Mouse (Mus musculus): ENCODE results near the gene Col12a1. TPM values are rescaled to one million over a fixed set of nuclear protein-coding genes. Genes with fewer than 3 reads are reported as not detected.
A peak's percentile ranks its signal among the peaks of the same experiment; 100 is the strongest.

Col12a1 gene
- polyA plus RNA-seq, 1 experiment from 2014 or later = 13.2 TPM

DNA sequence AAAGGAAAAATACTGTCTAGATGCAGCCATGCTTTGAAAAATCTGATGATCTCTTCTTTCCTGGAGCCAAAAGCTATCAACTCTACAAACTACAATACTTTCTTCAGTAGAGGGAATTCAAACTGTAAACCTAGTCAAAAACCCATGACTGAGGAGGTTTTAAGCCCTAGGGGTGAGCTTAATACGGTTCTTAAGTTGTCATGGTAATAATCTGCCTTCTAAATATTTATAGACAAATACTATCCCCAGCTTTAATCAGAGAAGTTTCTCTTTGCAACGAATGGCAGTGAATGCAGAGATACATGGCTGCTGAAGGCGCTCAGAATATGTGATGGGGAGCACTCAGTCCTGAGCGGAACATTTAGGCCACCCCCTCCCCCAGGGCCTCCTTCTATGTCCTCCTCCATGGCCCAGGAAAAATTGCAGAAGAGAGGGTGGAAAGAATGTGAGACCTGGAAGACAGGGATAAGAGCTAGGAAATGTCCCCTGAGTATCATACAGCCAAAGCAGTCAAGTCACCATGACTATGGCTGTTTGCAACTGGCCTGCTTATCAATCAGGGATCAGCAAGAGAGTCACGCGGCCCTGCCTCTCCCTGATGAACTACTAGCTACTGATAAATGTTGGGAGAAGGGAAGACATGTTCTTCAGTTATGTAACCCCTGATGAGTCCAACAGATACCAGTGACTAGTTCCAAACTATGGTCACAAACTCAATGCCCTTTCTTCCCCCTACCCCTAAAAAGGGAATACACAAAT is 99.6 kb downstream of the Col12a1 start:
- Histone ChIP-seq H3K9ac (ENCODE audit: low read length) (no peak overlapping the region), H3K27me3 (ENCODE audit: control insufficient read depth, insufficient read depth, low read length) (no peaks in the 10 kb centered on the region), H3K4me3 (ENCODE audit: low read length) (no peak overlapping the region), H3K4me1 (ENCODE audit: control insufficient read depth, insufficient read depth, low read length) (peaks cover 21% of the 10 kb centered on the region), H3K27ac (ENCODE audit: low read length) (peak overlapping the region; percentile 62), H3K9me3 (replicated peaks; ENCODE audit: control insufficient read depth, low read length) (no peaks in the 10 kb centered on the region), H3K36me3 (ENCODE audit: control insufficient read depth, insufficient read depth) (0 out of 2 replicates have a peak, but pooled peaks cover 2% of the 10 kb centered on the region), H3K4me2 (ENCODE audit: low read depth, low read length) (no peak overlapping the region)
- WGBS = 49% methylated on average over 6 of the region's 6 CpGs
- no peak for ATAC-seq (replicated peaks; ENCODE audit: extremely low read depth, insufficient read depth, low FRiP score)

DNA sequence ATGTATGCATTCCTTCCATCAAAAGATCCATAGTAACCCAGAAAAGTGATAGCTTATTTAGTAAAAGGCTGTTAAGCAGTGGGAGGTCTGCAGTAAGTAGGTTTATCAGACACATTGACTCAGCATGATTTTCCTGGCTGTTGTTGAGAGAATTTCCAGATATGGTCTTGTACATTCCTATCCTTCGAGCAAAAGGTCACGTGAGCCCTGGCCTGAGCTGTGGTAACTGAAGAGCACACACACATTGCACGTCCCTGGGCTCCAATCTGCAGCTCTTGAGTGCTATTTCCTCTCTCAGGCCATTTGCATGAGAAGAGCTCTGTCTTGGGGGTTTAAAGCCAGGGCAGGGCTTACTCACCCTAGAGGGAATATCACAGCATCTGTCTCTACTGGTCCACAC is 101.3 kb downstream of the Col12a1 start:
- no peaks in the 10 kb centered on the region for H3K9me3 ChIP-seq (replicated peaks; ENCODE audit: control insufficient read depth, low read length)
- H3K36me3 ChIP-seq (ENCODE audit: control insufficient read depth, insufficient read depth) = peaks cover 4% of the 10 kb centered on the region; the same call in 1 of the 2 replicates
- H3K9ac ChIP-seq (ENCODE audit: low read length) = no peak overlapping the region
- peaks cover 21% of the 10 kb centered on the region for H3K4me1 ChIP-seq (ENCODE audit: control insufficient read depth, insufficient read depth, low read length)
- no peak overlapping the region for H3K4me3 ChIP-seq (ENCODE audit: low read length)
- WGBS = 5% methylated on average over 3 of the region's 3 CpGs
- H3K4me2 ChIP-seq (ENCODE audit: low read depth, low read length) = no peak overlapping the region
- peak; percentile 100 for ATAC-seq (replicated peaks; ENCODE audit: extremely low read depth, insufficient read depth, low FRiP score)
- peak overlapping the region; percentile 83 for H3K27ac ChIP-seq (ENCODE audit: low read length)
- H3K27me3 ChIP-seq (ENCODE audit: control insufficient read depth, insufficient read depth, low read length) = no peaks in the 10 kb centered on the region

DNA sequence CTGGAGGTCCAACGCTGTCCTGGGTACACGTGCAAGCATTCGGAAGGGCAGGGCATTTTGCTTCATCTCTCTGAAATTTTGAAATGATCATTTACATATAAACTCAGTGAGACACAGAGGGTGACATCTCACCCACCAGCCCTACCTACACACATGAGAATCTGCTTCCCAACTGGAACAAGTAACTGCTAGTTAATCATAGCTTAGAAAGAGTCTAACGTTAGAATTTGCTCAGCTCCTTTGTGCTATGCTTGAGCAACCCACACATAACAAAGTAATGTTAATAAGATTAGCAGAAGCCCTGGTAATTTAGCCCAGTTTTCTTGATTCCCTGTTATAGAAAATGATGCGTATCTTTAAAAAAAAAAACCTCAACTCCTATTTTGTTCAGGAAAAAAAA is 102.6 kb downstream of the Col12a1 start:
- Histone ChIP-seq H3K36me3 (ENCODE audit: control insufficient read depth, insufficient read depth) (peaks cover 4% of the 10 kb centered on the region; the same call in 1 of the 2 replicates), H3K27ac (ENCODE audit: low read length) (peak overlapping the region; percentile 80; the same call in 1 of the 2 replicates), H3K4me2 (ENCODE audit: low read depth, low read length) (no peak overlapping the region), H3K9ac (ENCODE audit: low read length) (no peak overlapping the region; the same call in 1 of the 2 replicates), H3K9me3 (replicated peaks; ENCODE audit: control insufficient read depth, low read length) (no peaks in the 10 kb centered on the region), H3K4me3 (ENCODE audit: low read length) (no peak overlapping the region), H3K27me3 (ENCODE audit: control insufficient read depth, insufficient read depth, low read length) (no peaks in the 10 kb centered on the region), H3K4me1 (ENCODE audit: control insufficient read depth, insufficient read depth, low read length) (peaks cover 21% of the 10 kb centered on the region)
- WGBS = 86% methylated on average over 5 of the region's 5 CpGs
- ATAC-seq (replicated peaks; ENCODE audit: extremely low read depth, insufficient read depth, low FRiP score) = no peak

DNA sequence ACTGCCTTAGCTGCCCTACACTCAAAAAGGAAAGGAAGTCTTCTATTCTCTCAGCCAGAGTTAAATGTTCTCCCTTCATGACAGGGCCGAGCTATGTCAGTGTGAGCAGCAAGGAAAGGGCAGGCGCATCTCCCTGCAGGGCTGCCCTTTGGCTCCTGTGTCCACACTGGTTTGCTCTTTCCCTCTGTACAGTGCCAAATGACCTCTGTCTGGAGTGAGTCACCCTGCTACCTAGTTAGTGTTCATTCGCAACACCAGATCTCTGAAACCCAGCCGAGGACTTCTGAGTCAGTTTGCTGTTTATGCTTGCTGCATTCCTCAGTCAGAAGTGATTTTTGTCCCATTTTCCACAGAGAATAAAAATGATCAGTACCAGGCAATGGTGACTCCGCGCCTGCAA is 108.3 kb downstream of the Col12a1 start:
- Histone ChIP-seq H3K27ac (ENCODE audit: low read length) (no peak overlapping the region), H3K36me3 (ENCODE audit: control insufficient read depth, insufficient read depth) (peaks cover 4% of the 10 kb centered on the region; the same call in 1 of the 2 replicates), H3K4me2 (ENCODE audit: low read depth, low read length) (no peak overlapping the region), H3K9me3 (replicated peaks; ENCODE audit: control insufficient read depth, low read length) (no peaks in the 10 kb centered on the region), H3K4me3 (ENCODE audit: low read length) (no peak overlapping the region), H3K4me1 (ENCODE audit: control insufficient read depth, insufficient read depth, low read length) (no peaks in the 10 kb centered on the region), H3K9ac (ENCODE audit: low read length) (no peak overlapping the region; the same call in 1 of the 2 replicates), H3K27me3 (ENCODE audit: control insufficient read depth, insufficient read depth, low read length) (no peaks in the 10 kb centered on the region)
- WGBS = 78% methylated on average over 6 of the region's 6 CpGs
- no peak for ATAC-seq (replicated peaks; ENCODE audit: extremely low read depth, insufficient read depth, low FRiP score)

DNA sequence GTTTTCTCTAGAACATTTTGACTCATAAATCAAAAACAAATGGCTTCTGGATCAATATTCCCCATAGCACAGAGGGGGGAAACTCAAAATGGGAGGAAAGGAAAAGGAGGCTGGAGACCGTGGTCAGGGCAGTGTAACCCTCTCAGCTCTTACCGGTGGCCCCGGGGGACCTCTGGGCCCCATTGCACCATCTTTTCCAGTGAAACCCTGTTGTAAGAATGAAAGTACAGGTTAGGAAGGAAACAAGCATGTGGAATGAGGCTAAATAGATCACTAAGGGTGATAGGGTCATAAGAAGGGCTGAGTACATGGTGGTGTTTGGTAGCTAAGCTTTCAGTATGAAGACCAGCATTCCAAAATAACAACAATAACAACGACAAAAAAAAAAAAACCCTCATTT is 109.0 kb downstream of the Col12a1 start:
- Histone ChIP-seq H3K27ac (ENCODE audit: low read length) (no peak overlapping the region), H3K4me2 (ENCODE audit: low read depth, low read length) (no peak overlapping the region), H3K4me1 (ENCODE audit: control insufficient read depth, insufficient read depth, low read length) (no peaks in the 10 kb centered on the region), H3K36me3 (ENCODE audit: control insufficient read depth, insufficient read depth) (peaks cover 4% of the 10 kb centered on the region; the same call in 1 of the 2 replicates), H3K27me3 (ENCODE audit: control insufficient read depth, insufficient read depth, low read length) (no peaks in the 10 kb centered on the region), H3K4me3 (ENCODE audit: low read length) (no peak overlapping the region), H3K9me3 (replicated peaks; ENCODE audit: control insufficient read depth, low read length) (no peaks in the 10 kb centered on the region), H3K9ac (ENCODE audit: low read length) (no peak overlapping the region)
- ATAC-seq (replicated peaks; ENCODE audit: extremely low read depth, insufficient read depth, low FRiP score) = no peak
- 79% methylated on average over 4 of the region's 4 CpGs for WGBS

DNA sequence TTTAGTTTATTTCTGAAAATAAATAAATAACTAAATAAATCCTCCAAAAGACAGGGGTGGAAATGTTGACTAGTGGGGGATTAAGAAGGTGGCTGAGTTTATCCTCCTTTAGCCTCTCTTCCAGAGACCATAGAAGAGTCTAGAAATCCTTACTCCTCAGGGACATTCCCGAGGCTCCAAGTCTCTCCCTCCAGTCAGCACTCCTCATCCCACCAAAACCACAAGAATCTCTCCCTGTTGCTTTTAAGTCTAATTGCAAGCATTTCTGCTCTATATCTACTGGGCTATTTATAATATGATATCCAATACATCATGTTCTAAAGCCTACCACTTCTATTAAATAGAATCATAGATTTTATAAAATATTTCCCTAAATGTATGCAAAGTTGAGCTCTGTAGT is 109.8 kb downstream of the Col12a1 start:
- no peaks in the 10 kb centered on the region for H3K27me3 ChIP-seq (ENCODE audit: control insufficient read depth, insufficient read depth, low read length)
- H3K4me2 ChIP-seq (ENCODE audit: low read depth, low read length) = no peak overlapping the region
- no peak overlapping the region for H3K9ac ChIP-seq (ENCODE audit: low read length)
- H3K4me1 ChIP-seq (ENCODE audit: control insufficient read depth, insufficient read depth, low read length) = no peaks in the 10 kb centered on the region
- ATAC-seq (replicated peaks; ENCODE audit: extremely low read depth, insufficient read depth, low FRiP score) = no peak
- H3K4me3 ChIP-seq (ENCODE audit: low read length) = no peak overlapping the region
- WGBS = 56% methylated on average over 1 of the region's 1 CpGs
- H3K9me3 ChIP-seq (replicated peaks; ENCODE audit: control insufficient read depth, low read length) = no peaks in the 10 kb centered on the region
- peaks cover 4% of the 10 kb centered on the region; the same call in 1 of the 2 replicates for H3K36me3 ChIP-seq (ENCODE audit: control insufficient read depth, insufficient read depth)
- no peak overlapping the region for H3K27ac ChIP-seq (ENCODE audit: low read length)

DNA sequence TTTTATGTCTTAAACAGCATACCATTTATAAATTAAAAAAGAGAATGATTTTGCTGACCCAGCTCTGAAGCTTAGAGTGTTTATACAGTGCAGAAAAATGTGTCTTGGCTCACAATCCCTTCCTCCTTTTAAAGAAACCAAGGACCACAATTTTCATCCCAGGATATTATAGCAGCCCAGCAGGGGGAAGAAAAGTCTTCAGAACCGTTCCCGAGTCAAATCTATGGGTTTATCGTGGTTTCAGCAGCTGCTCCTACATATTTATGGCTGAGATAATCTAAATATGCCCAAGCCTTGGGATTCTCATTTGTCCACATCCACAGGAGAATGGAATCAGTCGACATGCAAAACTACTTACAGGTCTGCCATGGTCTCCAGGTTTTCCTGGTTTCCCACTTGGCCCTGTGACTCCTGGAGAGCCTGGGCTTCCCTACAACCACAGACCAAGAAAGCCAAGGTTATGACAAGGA is 110.5 kb downstream of the Col12a1 start:
- Histone ChIP-seq H3K9me3 (replicated peaks; ENCODE audit: control insufficient read depth, low read length) (no peaks in the 10 kb centered on the region), H3K4me1 (ENCODE audit: control insufficient read depth, insufficient read depth, low read length) (no peaks in the 10 kb centered on the region), H3K27ac (ENCODE audit: low read length) (peak overlapping the region; percentile 35; the same call in 1 of the 2 replicates), H3K27me3 (ENCODE audit: control insufficient read depth, insufficient read depth, low read length) (no peaks in the 10 kb centered on the region), H3K9ac (ENCODE audit: low read length) (no peak overlapping the region), H3K36me3 (ENCODE audit: control insufficient read depth, insufficient read depth) (no peaks in the 10 kb centered on the region), H3K4me2 (ENCODE audit: low read depth, low read length) (no peak overlapping the region), H3K4me3 (ENCODE audit: low read length) (no peak overlapping the region)
- WGBS = 51% methylated on average over 4 of the region's 4 CpGs
- no peak for ATAC-seq (replicated peaks; ENCODE audit: extremely low read depth, insufficient read depth, low FRiP score)

DNA sequence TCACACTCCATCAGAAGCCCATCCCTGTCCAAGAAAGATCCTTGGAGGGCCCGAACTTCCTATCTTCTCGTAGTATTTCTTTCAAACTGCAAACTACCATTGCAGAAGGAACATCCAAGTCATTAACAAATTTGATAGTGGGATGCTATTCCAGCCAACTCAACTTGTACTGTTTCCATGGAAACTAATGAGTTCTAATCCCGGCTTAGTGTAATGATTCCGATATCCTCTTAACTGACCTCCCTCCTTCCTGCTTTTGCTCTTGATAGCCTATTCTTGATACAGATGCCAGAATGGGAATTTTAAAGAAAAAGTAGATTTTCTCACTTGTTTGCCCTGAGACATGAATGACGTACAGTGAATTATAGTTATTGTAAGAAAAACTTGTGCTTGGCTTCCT is 112.5 kb downstream of the Col12a1 start:
- 72% methylated on average over 5 of the region's 5 CpGs for WGBS
- Histone ChIP-seq H3K36me3 (ENCODE audit: control insufficient read depth, insufficient read depth) (no peaks in the 10 kb centered on the region), H3K9me3 (replicated peaks; ENCODE audit: control insufficient read depth, low read length) (no peaks in the 10 kb centered on the region), H3K4me3 (ENCODE audit: low read length) (no peak overlapping the region), H3K4me1 (ENCODE audit: control insufficient read depth, insufficient read depth, low read length) (no peaks in the 10 kb centered on the region), H3K27ac (ENCODE audit: low read length) (no peak overlapping the region), H3K9ac (ENCODE audit: low read length) (no peak overlapping the region), H3K4me2 (ENCODE audit: low read depth, low read length) (no peak overlapping the region), H3K27me3 (ENCODE audit: control insufficient read depth, insufficient read depth, low read length) (no peaks in the 10 kb centered on the region)
- no peak for ATAC-seq (replicated peaks; ENCODE audit: extremely low read depth, insufficient read depth, low FRiP score)

DNA sequence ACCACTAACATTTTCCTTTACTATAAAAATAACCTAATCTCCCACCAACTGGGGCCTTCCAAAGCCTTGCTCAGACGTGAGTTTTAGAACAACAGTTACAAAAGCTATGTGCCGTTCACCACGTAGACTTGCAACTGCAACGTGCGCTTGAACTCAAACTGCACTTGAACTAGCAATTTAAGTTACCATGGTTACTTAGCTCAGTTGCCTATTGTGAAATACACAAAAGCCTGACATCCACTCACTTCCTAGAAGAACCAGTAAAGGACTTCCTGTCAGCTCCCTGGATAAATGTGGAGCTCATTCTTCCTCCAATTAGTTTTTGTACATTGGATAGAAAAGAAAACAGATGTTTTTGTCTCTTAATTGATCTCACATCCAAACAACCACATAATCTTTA is 112.9 kb downstream of the Col12a1 start:
- WGBS = 62% methylated on average over 5 of the region's 5 CpGs
- H3K9ac ChIP-seq (ENCODE audit: low read length) = no peak overlapping the region
- H3K4me2 ChIP-seq (ENCODE audit: low read depth, low read length) = no peak overlapping the region
- no peak overlapping the region for H3K27ac ChIP-seq (ENCODE audit: low read length)
- no peak overlapping the region for H3K4me3 ChIP-seq (ENCODE audit: low read length)
- H3K9me3 ChIP-seq (replicated peaks; ENCODE audit: control insufficient read depth, low read length) = no peaks in the 10 kb centered on the region
- H3K36me3 ChIP-seq (ENCODE audit: control insufficient read depth, insufficient read depth) = no peaks in the 10 kb centered on the region
- no peak for ATAC-seq (replicated peaks; ENCODE audit: extremely low read depth, insufficient read depth, low FRiP score)
- H3K4me1 ChIP-seq (ENCODE audit: control insufficient read depth, insufficient read depth, low read length) = no peaks in the 10 kb centered on the region
- no peaks in the 10 kb centered on the region for H3K27me3 ChIP-seq (ENCODE audit: control insufficient read depth, insufficient read depth, low read length)

All from heart, embryonic 16.5 days (tissue).